Mouse (Mus musculus) layer of hippocampus, postnatal 10 days (tissue): Measurements from ENCODE around the gene Smim24. TPM values are rescaled to one million over a fixed set of nuclear protein-coding genes. Genes with fewer than 3 reads are reported as not detected.

Source experiments
- DNase-seq, 2 experiments: peaks; one replicate each; pipeline ENCODE4 v3.0.0; 2021; ENCODE audit warnings: low spot score in 2 of 2
- microRNA-seq, 2 experiments: library from miRNA; unstranded; fragments of <30 nt; microRNA quantifications; one replicate each; pipeline ENCODE4 v1.2.0; 2021
- total RNA-seq, 2 experiments: library from RNA; stranded (reverse); gene quantifications; 2 replicates each; pipeline ENCODE4 v1.2.3; 2021

Smim24 gene
- total RNA-seq, 2 experiments from 2014 or later = 2.6 to 3.0 TPM

DNA sequence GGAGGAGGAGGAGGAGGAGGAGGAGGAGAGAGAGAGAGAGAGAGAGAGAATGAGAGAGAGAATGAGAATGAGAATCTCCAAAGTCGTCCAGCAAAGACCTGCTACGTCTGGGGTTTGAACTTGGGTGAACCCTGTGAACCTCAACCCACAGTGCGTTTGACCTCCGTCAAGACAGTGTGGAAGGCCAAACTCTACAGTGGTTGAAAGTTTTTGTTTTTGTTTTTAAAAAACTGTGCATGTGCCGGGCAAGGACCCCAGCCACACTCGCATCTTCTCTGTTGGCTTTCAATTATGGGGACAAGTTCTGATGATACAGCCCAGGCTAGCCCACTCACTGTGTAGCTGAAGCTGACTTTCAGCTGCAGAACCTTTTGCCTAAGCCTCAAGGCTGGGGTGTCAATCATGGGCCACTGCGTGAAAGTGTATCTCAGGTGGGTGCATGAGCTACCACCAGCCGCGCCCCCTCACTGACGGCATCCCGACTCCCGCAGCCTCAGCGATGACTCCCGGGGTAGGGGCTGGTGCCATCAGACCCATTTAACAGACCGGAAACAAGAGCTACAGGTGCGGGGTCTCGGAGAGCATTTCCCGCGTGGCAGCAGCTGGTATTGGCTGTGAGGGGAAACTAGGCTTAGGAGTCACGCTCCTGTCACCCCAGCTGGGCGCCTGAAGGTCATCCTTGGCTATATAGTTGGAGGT, 39.5 kb downstream of the Smim24 start:
- DNase-seq = no peak

DNA sequence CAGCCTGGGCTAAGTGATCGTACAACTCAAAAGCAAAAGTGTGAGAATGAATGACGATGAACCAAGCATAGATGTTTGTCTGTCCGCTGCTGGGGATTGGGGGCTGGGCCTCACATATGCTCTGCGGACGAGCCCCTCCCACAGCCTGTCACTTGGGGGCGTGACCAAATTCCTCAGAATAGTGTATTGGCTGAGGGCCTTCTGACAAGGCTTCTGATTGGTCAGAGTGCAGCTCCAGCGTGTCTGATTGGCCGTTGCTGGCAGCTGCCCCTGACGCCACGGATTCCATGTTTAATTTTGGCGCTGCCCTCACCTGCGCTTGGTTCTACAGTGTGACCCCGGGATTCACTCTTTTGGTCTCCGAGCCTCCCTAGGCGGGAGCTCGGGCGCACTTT, 40.0 kb downstream of the Smim24 start:
- DNase-seq = peak; percentile 90 to 93

- DNase-seq = peak; percentile 33 to 53
Measured at GRCm38 (mm10) chr10:81433541-81434289, 40.9 kb downstream of the Smim24 start.

DNA sequence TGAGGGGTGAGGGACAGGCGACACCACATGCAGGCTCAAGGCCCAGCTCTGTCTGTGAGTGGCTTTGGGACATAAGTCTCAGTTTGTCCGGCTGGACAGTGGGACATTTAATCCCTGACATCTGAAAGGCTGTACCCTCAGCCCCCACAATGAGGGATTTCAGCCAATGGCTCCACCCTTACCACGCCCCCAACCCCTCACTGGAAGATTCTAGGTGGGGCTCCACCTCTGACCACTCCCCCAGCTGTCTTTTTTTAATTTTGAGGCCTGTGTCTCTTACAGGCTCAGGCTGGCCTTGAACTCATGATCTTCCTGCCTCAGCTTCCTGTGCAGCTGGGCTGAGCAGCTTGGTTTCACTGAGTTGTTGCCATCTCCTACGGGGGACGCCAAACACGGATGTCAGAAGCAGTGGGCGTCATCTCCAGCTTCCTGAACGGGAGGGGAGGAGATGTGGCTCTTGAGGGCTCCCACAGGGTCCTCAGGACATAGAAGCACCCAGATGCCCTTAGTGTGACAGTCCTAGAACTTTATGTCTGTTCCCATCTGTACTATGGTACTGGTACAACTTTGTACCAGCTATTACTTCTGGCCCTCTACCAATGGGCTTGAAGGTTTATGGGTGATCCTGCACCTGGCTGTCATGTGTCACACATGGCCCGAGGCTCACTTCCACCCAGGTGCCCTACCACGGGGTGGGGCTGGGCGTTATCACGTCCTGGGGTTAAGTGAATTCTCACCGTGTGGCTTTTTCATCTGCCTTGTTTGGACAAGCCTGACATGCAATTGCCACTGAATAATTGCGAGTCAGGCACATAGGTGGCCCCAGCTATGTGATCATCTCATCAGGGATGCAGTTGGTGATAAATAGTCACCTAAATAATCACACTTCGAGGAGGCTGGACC, 41.8 kb downstream of the Smim24 start:
- DNase-seq = peak; percentile 32 to 36

GRCm38 (mm10) chr10:81435436-81435835, 42.6 kb downstream of the Smim24 start:
- DNase-seq = peak; percentile 84 to 91

DNA sequence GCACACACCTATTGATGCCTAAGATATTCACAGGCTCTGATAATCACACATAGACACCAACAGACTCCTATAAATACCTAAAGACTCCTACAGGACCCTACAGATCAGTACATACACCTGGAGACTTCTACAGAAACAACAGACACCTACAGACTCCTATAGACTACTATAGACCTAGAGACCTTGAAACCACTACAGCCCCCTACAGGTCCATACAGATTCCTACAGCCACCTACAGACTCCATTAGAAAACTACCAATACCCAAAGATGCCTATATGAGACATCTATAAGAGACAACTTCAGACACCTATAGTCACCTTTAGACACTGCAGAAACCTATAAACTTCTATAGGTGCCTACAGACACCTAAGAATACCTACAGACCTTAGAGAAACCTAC, 48.2 kb downstream of the Smim24 start:
- no peak for DNase-seq

Small RNA genes within 50 kb of the gene (microRNA-seq; reads per million reads assigned to microRNA genes)
- gene Mir1191b (0.22 to 1.4 reads per million in 2 experiments), gene Mir6913 (0.59 to 2.0 reads per million in 2 experiments)

Other genes with a start within 250 kb of the Smim24 start
- 10 to 100 TPM; 26.7 to 29.7 TPM for gene Pias4, start 225.1 kb upstream of the Smim24 start, total RNA-seq
- 1,000 to 10,000 TPM; 1,075 to 1,131 TPM for gene Eef2, start 216.4 kb upstream of the Smim24 start, total RNA-seq
- gene Dapk3, start 210.0 kb upstream of the Smim24 start, total RNA-seq = 10 to 100 TPM; 66.1 to 67.9 TPM
- not detected for gene 4930442H23Rik, start 209.2 kb upstream of the Smim24 start, total RNA-seq
- under 1 TPM in 1 of 2 experiments, not detected in 1; 0.18 TPM for gene Nmrk2, start 191.0 kb upstream of the Smim24 start, total RNA-seq
- 100 to 1,000 TPM; 170 to 177 TPM for gene Atcay, start 162.2 kb upstream of the Smim24 start, total RNA-seq
- 10 to 100 TPM; 58.0 to 66.8 TPM for gene Zfr2, start 159.9 kb upstream of the Smim24 start, total RNA-seq
- 100 to 1,000 TPM; 222 to 266 TPM for gene Matk, start 140.1 kb upstream of the Smim24 start, total RNA-seq
- gene Mrpl54, start 126.1 kb upstream of the Smim24 start, total RNA-seq = 10 to 100 TPM; 36.1 to 42.5 TPM
- gene Apba3, start 126.1 kb upstream of the Smim24 start, total RNA-seq = 10 to 100 TPM; 31.3 to 37.4 TPM
- gene Tjp3, start 101.5 kb upstream of the Smim24 start, total RNA-seq = 1 to 10 TPM; 1.4 to 2.3 TPM
- 100 to 1,000 TPM; 305 to 311 TPM for gene Pip5k1c, start 100.1 kb upstream of the Smim24 start, total RNA-seq
- gene Cactin, start 71.9 kb upstream of the Smim24 start, total RNA-seq = 10 to 100 TPM; 24.7 to 25.6 TPM
- 1 to 10 TPM; 1.9 to 2.9 TPM for gene Tbxa2r, start 64.3 kb upstream of the Smim24 start, total RNA-seq
- 1 to 10 TPM in 1 of 2 experiments, under 1 TPM in 1; 0.94 to 1.2 TPM for gene Gipc3, start 49.8 kb upstream of the Smim24 start, total RNA-seq
- gene Hmg20b, start 42.6 kb upstream of the Smim24 start, total RNA-seq = 10 to 100 TPM; 25.1 to 30.9 TPM
- 10 to 100 TPM; 37.0 to 40.8 TPM for gene Mfsd12, start 35.6 kb upstream of the Smim24 start, total RNA-seq
- under 1 TPM; 0.57 to 0.74 TPM for gene 4930404N11Rik, start 27.2 kb upstream of the Smim24 start, total RNA-seq
- gene Fzr1, start 14.5 kb upstream of the Smim24 start, total RNA-seq = 10 to 100 TPM; 81.2 to 85.2 TPM
- gene Dohh, start 8.6 kb upstream of the Smim24 start, total RNA-seq = 10 to 100 TPM; 72.0 to 77.3 TPM
- gene Gm48551, start 8.6 kb upstream of the Smim24 start, total RNA-seq = 1 to 10 TPM; 2.3 to 4.5 TPM
- gene Gm48552, start 4.0 kb upstream of the Smim24 start, total RNA-seq = 1 to 10 TPM; 1.1 to 3.5 TPM
- gene Nfic, start 62.6 kb downstream of the Smim24 start, total RNA-seq = 10 to 100 TPM; 51.2 to 55.8 TPM
- 100 to 1,000 TPM; 259 to 261 TPM for gene Celf5, start 89.7 kb downstream of the Smim24 start, total RNA-seq
- 100 to 1,000 TPM in 1 of 2 experiments, 10 to 100 TPM in 1; 89.3 to 116 TPM for gene Ncln, start 103.3 kb downstream of the Smim24 start, total RNA-seq
- gene S1pr4, start 107.1 kb downstream of the Smim24 start, total RNA-seq = under 1 TPM in 1 of 2 experiments, not detected in 1; 0.30 TPM
- gene Gna15, start 131.2 kb downstream of the Smim24 start, total RNA-seq = 1 to 10 TPM; 1.9 to 3.2 TPM
- gene Gna11, start 152.1 kb downstream of the Smim24 start, total RNA-seq = 100 to 1,000 TPM; 124 to 125 TPM
- 100 to 1,000 TPM; 582 to 612 TPM for gene Aes, start 166.4 kb downstream of the Smim24 start, total RNA-seq
- 10 to 100 TPM; 25.6 to 26.6 TPM for gene Tle2, start 181.5 kb downstream of the Smim24 start, total RNA-seq
- gene Tle6, start 208.0 kb downstream of the Smim24 start, total RNA-seq = 1 to 10 TPM; 1.7 to 2.4 TPM
- gene BC025920, start 213.2 kb downstream of the Smim24 start, total RNA-seq = 1 to 10 TPM; 2.0 TPM
- 10 to 100 TPM; 28.9 to 31.4 TPM for gene Sirt6, start 234.7 kb downstream of the Smim24 start, total RNA-seq
- 10 to 100 TPM; 28.5 to 40.6 TPM for gene Ankrd24, start 235.5 kb downstream of the Smim24 start, total RNA-seq